Mouse (Mus musculus) hindbrain, embryonic 16.5 days (tissue): Measurements from ENCODE around the gene Tmtc1. TPM values are rescaled to one million over a fixed set of nuclear protein-coding genes. Genes with fewer than 3 reads are reported as not detected.
A peak's percentile ranks its signal among the peaks of the same experiment; 100 is the strongest.

Source experiments
- ATAC-seq: fragments of 200-750 bp; cut with Nextera tagmentation; 2 replicates; pipeline ENCODE4 v1.8.0; 2017; ENCODE audit warnings: moderate TSS enrichment, moderate library complexity
- H3K27ac ChIP-seq: fragments of 300-500 bp; sonication (generic); 2 replicates; pipeline ENCODE4 v1.5.1; 2014; ENCODE audit warnings: low read depth, mild to moderate bottlenecking, control low read depth, low read length, moderate library complexity
- H3K27me3 ChIP-seq: fragments of 300-500 bp; sonication (generic); replicated peaks from 2 replicates; pipeline ENCODE4 v1.6.1; 2014; ENCODE audit warnings: low read length; ENCODE audit not compliant: control insufficient read depth, insufficient read depth
- H3K36me3 ChIP-seq: fragments of 300-500 bp; sonication (generic); 2 replicates; pipeline ENCODE4 v1.6.1; 2014; ENCODE audit warnings: mild to moderate bottlenecking, low read length, moderate library complexity, mixed read lengths; ENCODE audit not compliant: control insufficient read depth, insufficient read depth
- H3K4me1 ChIP-seq: fragments of 300-500 bp; sonication (generic); 2 replicates; pipeline ENCODE4 v1.6.1; 2014; ENCODE audit warnings: low read depth, low read length; ENCODE audit not compliant: control insufficient read depth, insufficient read depth
- H3K4me2 ChIP-seq: fragments of 300-500 bp; sonication (generic); 2 replicates; pipeline ENCODE4 v1.6.1; 2014; ENCODE audit warnings: mild to moderate bottlenecking, low read length, control low read depth, moderate library complexity
- H3K4me3 ChIP-seq: fragments of 300-500 bp; sonication (generic); 2 replicates; pipeline ENCODE4 v1.5.1; 2014; ENCODE audit warnings: mild to moderate bottlenecking, low read length, control low read depth, moderate library complexity
- H3K9ac ChIP-seq: fragments of 300-500 bp; sonication (generic); 2 replicates; pipeline ENCODE4 v1.6.1; 2014; ENCODE audit warnings: low read depth, mild to moderate bottlenecking, control low read depth, low read length, moderate library complexity
- H3K9me3 ChIP-seq: fragments of 300-500 bp; sonication (generic); 2 replicates; pipeline ENCODE4 v1.6.1; 2014; ENCODE audit warnings: mild to moderate bottlenecking, low read length, moderate library complexity; ENCODE audit not compliant: control insufficient read depth
- WGBS: fragments of 180-500 bp; shearing (Covaris S2); extraction: QIAGEN DNeasy Blood & Tissue Kit; methylation state at CpG from one replicate; pipeline ENCODE4 v1.1.7; 2014; 5-methylcytosine and 5-hydroxymethylcytosine counted together
- polyA plus RNA-seq: library from polyadenylated mRNA; unstranded; fragments of >200 nt; fragmentation: Nextera tagmentation; extraction: Ambion mirVana; gene quantifications from 2 replicates; pipeline ENCODE4 v1.2.1, GENCODE M21; 2015

The Tmtc1 gene
- polyA plus RNA-seq, 1 experiment from 2014 or later: 2.4 TPM

GRCm38 (mm10) chr6:148467170-148467921 lies 23.2 kb upstream of the Tmtc1 start:
- no peak overlapping the region for H3K27ac ChIP-seq

GRCm38 (mm10) chr6:148459636-148460035 lies 15.4 kb upstream of the Tmtc1 start:
- 63% methylated on average over 3 of the region's 3 CpGs for WGBS
- H3K27ac ChIP-seq: no peak overlapping the region
- no peaks in the 10 kb centered on the region for H3K4me1 ChIP-seq
- H3K9ac ChIP-seq: no peak overlapping the region
- H3K36me3 ChIP-seq: no peaks in the 10 kb centered on the region
- ATAC-seq: no peak
- no peak overlapping the region for H3K4me3 ChIP-seq
- no peaks in the 10 kb centered on the region for H3K27me3 ChIP-seq
- H3K9me3 ChIP-seq: no peaks in the 10 kb centered on the region
- H3K4me2 ChIP-seq: no peak overlapping the region

More at GRCm38 (mm10) chr6:148467170-148467921, 23.2 kb upstream of the Tmtc1 start:
- H3K9ac ChIP-seq: no peak overlapping the region
- no peaks in the 10 kb centered on the region for H3K4me1 ChIP-seq
- H3K4me3 ChIP-seq: no peak overlapping the region
- no peaks in the 10 kb centered on the region for H3K36me3 ChIP-seq
- H3K4me2 ChIP-seq: no peak overlapping the region
- WGBS: 28% methylated on average over 3 of the region's 3 CpGs
- H3K27me3 ChIP-seq: no peaks in the 10 kb centered on the region
- no peaks in the 10 kb centered on the region for H3K9me3 ChIP-seq
- no peak for ATAC-seq

- Histone ChIP-seq H3K4me1 (no peaks in the 10 kb centered on the region), H3K9me3 (no peaks in the 10 kb centered on the region), H3K36me3 (no peaks in the 10 kb centered on the region), H3K27me3 (no peaks in the 10 kb centered on the region), H3K27ac (no peak overlapping the region), H3K9ac (no peak overlapping the region), H3K4me3 (no peak overlapping the region), H3K4me2 (no peak overlapping the region)
- no peak for ATAC-seq
- WGBS: 73% methylated on average over 4 of the region's 4 CpGs
Observed at GRCm38 (mm10) chr6:148455470-148455869, 11.3 kb upstream of the Tmtc1 start.

GRCm38 (mm10) chr6:148454740-148455139 lies 10.6 kb upstream of the Tmtc1 start:
- Histone ChIP-seq H3K9me3 (no peaks in the 10 kb centered on the region), H3K4me2 (no peak overlapping the region), H3K4me3 (no peak overlapping the region), H3K27ac (no peak overlapping the region), H3K4me1 (no peaks in the 10 kb centered on the region), H3K9ac (no peak overlapping the region), H3K27me3 (no peaks in the 10 kb centered on the region), H3K36me3 (no peaks in the 10 kb centered on the region)
- 89% methylated on average over 2 of the region's 2 CpGs for WGBS
- ATAC-seq: no peak

- Histone ChIP-seq H3K36me3 (no peaks in the 10 kb centered on the region), H3K9ac (no peak overlapping the region), H3K4me2 (no peak overlapping the region), H3K27ac (no peak overlapping the region), H3K9me3 (peaks cover 3% of the 10 kb centered on the region; the same call in 1 of the 2 replicates), H3K27me3 (no peaks in the 10 kb centered on the region; the same call in 1 of the 2 replicates), H3K4me3 (no peak overlapping the region), H3K4me1 (peaks cover under 1% of the 10 kb centered on the region; the same call in 1 of the 2 replicates)
- no peak for ATAC-seq
- WGBS: 66% methylated on average over 3 of the region's 3 CpGs
Observed at GRCm38 (mm10) chr6:148448151-148448550, 4.0 kb upstream of the Tmtc1 start.

- Histone ChIP-seq H3K9ac (no peak overlapping the region), H3K9me3 (peaks cover 3% of the 10 kb centered on the region; the same call in 1 of the 2 replicates), H3K4me2 (no peak overlapping the region), H3K4me3 (no peak overlapping the region), H3K36me3 (no peaks in the 10 kb centered on the region), H3K27me3 (no peaks in the 10 kb centered on the region; the same call in 1 of the 2 replicates), H3K4me1 (peaks cover 14% of the 10 kb centered on the region), H3K27ac (no peak overlapping the region)
- 70% methylated on average over 3 of the region's 3 CpGs for WGBS
- ATAC-seq: no peak
Observed at GRCm38 (mm10) chr6:148446113-148446512, 1.9 kb upstream of the Tmtc1 start.

GRCm38 (mm10) chr6:148444796-148445195 lies 607 bp upstream of the Tmtc1 start:
- no peaks in the 10 kb centered on the region for H3K36me3 ChIP-seq
- H3K9ac ChIP-seq: peak overlapping the region; percentile 89
- WGBS: 2% methylated on average over 9 of the region's 9 CpGs
- H3K27me3 ChIP-seq: no peaks in the 10 kb centered on the region; the same call in 1 of the 2 replicates
- peaks cover 3% of the 10 kb centered on the region; the same call in 1 of the 2 replicates for H3K9me3 ChIP-seq
- peak overlapping the region; percentile 84 for H3K4me3 ChIP-seq
- peak overlapping the region; percentile 86 for H3K4me2 ChIP-seq
- peak overlapping the region; percentile 75 for H3K27ac ChIP-seq
- no peak for ATAC-seq
- peaks cover 14% of the 10 kb centered on the region for H3K4me1 ChIP-seq

- peak; percentile 6; the same call in 1 of the 2 replicates for ATAC-seq
- 3% methylated on average over 15 of the region's 15 CpGs for WGBS
- H3K27ac ChIP-seq: no peak overlapping the region; the same call in 1 of the 2 replicates
- H3K4me1 ChIP-seq: peaks cover 14% of the 10 kb centered on the region
- H3K27me3 ChIP-seq: no peaks in the 10 kb centered on the region; the same call in 1 of the 2 replicates
- H3K4me2 ChIP-seq: peak overlapping the region; percentile 86
- peaks cover under 1% of the 10 kb centered on the region; the same call in 1 of the 2 replicates for H3K9me3 ChIP-seq
- no peaks in the 10 kb centered on the region for H3K36me3 ChIP-seq
- H3K9ac ChIP-seq: peak overlapping the region; percentile 89
- H3K4me3 ChIP-seq: peak overlapping the region; percentile 84
Observed at GRCm38 (mm10) chr6:148443291-148443725, 881 bp downstream of the Tmtc1 start.

- H3K9ac ChIP-seq: peak overlapping the region; percentile 89
- H3K4me2 ChIP-seq: peak overlapping the region; percentile 86
- peak overlapping the region; percentile 84 for H3K4me3 ChIP-seq
- no peaks in the 10 kb centered on the region for H3K36me3 ChIP-seq
- no peaks in the 10 kb centered on the region; the same call in 1 of the 2 replicates for H3K27me3 ChIP-seq
- H3K4me1 ChIP-seq: peaks cover 14% of the 10 kb centered on the region
- H3K9me3 ChIP-seq: no peaks in the 10 kb centered on the region
- peak; percentile 18; the same call in 1 of the 2 replicates for ATAC-seq
- under 1% methylated on average over 27 of the region's 27 CpGs for WGBS
- no peak overlapping the region; the same call in 1 of the 2 replicates for H3K27ac ChIP-seq
Observed at GRCm38 (mm10) chr6:148442671-148443290, 1.4 kb downstream of the Tmtc1 start.
